Mouse (Mus musculus) monocyte, adult 5-6 weeks (primary cell): Measurements from ENCODE around the gene Slc4a4. TPM values are rescaled to one million over a fixed set of nuclear protein-coding genes. Genes with fewer than 3 reads are reported as not detected.

Experiments used
- ATAC-seq: fragments of 153-309, 156-312 bp; replicated peaks from 2 replicates; pipeline ENCODE4 v1.8.0; 2017; ENCODE audit warnings: mild to moderate bottlenecking; ENCODE audit not compliant: low TSS enrichment, insufficient number of reproducible peaks, severe bottlenecking, poor library complexity, low FRiP score
- total RNA-seq: library from RNA; stranded (forward); fragments of 200-1000, 200-491, 200-594 nt; gene quantifications from 3 replicates; pipeline ENCODE4 v1.2.3, GENCODE M21; 2017

The Slc4a4 gene
- total RNA-seq, 1 experiment from 2014 or later = not detected

DNA sequence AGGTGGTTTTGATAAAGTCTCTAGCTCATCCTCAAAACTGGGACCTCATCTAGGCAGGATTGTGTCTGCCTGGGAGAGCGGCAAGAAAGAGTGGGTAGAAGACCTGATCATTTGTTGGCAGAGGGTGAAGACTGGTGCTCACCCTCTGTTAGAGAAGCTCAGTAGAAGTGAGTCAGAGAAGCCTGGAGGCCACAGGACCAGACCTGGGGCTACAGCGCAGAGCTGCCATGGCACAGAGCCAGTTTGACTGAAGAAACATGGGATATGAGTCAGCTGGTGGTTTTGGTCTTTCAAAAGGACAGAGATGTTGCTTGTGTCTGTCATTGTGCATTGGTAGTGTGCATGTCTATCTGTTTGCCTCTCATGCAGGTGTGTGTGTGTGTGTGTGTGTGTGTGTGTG lies 26.0 kb downstream of the Slc4a4 start:
- no peak for ATAC-seq

DNA sequence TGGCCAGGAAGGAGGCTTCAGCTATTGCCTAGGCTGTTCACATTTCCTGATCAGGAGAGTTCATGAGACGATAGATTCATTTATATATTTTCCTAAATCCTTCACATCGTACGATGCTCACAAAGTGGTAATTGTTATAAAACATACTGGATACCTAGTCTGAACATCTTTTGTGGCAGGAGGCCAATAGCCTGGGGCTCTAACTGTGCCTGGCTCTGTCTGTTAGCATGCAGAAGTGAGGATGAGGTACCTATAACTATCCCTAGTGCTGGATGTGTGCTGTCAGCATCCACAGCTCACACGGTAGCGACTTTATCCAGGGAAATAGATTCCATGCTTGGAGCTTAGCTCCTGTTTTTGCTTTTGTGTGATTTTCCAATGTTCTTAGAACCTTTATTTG lies 28.5 kb downstream of the Slc4a4 start:
- no peak for ATAC-seq

DNA sequence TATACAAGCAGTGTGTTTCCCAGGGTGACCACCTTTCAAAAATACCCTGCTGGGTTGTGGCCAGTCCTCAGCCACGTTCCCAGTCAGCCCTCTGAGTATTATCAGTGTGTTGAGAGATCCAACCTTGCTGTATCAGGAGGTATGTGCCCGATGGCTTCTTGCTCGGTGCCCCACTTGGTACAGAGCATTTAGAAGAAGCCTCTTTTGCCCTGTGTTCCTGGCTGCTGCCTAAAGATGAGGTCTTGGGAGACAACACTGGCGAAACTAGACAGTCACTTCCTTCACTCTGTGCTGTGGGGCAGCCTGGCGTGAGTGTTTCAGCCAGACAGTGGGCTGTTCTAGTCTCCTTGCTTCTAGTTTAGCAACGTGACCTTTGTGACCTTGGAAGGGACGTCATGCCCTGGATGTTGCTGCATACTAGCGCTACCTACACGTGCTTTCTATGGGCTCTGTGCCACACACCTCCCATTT lies 29.9 kb downstream of the Slc4a4 start:
- no peak for ATAC-seq

DNA sequence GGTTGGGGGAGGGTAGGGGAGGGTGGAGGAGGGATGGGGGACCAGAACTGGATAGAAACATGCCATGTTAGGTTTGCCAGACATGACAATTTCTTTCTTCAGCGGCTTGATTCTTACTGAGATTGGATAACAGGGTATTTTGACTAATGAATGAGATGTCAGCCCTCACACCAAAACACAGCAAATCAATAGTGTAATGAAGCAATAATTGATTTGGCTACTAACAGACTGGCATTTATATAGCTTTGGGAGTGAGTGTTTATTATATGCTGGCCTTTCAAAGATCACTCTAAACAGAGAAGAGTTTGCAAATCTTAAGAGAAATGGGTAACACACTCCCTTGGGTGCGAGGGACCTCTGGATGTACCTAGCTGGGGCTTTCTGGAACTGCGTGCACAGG lies 30.6 kb downstream of the Slc4a4 start:
- ATAC-seq = no peak

DNA sequence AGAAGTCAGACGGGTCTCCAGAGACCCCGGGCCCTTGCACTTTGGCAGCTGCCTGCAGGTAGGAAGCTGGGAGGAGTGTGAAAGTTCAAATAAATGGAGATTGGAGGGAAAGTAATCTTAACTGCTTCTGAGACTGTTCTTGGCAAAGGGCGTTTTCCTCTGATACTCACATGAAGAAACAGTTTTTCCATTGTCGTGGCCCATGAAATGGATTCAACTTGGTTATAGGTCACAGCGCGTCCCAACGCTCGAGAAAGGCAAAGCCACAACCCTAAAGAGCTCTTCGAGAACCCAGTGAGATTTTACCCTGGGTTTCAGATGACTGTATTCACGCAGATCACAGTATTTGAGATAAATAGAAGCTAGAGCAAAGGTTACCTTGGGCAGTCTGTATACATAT lies 31.0 kb downstream of the Slc4a4 start:
- ATAC-seq = no peak

DNA sequence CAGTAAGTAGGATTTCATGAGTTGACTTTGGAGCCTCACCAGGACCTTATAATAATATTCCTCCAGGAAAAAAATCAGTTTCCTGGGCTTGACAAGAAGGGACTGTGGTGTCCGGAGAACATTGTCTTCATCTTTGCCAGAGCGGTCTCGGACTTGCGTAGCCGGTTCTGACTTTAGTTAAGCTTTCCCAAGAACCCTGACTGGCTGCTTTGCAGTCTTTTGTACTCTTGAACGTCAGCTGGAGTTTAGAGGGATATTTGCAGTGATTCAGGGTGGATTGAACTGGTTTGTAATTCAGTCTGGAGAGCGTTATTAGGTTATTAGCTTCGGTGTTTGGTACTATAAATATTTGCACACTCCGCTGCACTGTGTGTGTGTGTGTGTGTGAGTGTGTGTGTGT lies 31.9 kb downstream of the Slc4a4 start:
- no peak for ATAC-seq

DNA sequence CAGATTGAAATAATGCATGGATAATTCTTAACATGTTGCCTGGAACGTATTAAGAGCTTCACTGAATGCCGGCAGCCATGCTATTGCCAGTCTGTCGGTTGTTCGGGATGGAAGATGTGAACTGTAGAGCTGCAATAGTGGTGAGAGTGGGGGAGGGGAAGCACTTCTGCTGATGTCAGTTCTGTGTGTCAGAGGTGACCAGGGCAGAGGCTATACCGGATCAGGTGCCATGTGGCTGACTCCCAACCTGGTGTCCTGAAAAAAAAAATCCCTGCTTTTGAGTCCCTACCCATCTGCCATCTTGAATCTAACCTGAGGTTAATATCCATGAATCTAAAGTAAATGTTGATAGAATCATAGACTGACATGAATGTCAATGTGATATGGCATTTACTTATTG lies 39.0 kb downstream of the Slc4a4 start:
- no peak for ATAC-seq

DNA sequence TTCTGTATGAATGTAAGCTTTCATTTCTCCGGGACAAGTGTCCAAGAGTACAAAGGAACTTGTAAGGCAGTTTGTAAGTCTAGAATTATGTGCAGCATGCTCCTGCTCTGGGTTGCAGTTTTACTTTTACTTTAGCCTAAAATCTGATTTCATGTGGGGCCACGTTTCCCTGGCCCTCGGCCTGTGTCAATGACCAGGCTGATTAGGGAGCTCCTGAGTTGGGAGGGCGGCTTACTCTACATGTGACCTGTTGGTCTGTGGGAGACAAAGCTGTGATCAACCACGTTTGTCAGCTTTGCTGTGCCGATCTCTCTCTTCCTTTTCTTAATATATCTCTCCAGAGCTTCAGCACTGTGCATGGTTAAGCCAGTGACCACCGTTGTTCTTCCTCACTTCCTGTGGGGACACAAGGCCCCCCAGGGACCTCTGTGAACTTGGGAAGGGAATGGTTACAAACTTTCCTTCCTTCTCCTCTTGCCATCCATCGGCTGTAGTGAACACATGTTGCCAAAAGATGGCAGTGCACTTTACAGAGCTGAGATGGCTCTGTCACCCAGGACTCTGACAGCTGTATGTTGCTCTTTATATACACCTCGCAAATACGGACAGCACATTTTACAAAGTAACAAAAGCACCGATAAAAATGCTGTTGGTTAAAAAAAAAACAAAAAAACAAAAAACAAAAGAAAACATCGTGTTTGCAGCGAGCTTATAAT lies 41.7 kb downstream of the Slc4a4 start:
- ATAC-seq = no peak

DNA sequence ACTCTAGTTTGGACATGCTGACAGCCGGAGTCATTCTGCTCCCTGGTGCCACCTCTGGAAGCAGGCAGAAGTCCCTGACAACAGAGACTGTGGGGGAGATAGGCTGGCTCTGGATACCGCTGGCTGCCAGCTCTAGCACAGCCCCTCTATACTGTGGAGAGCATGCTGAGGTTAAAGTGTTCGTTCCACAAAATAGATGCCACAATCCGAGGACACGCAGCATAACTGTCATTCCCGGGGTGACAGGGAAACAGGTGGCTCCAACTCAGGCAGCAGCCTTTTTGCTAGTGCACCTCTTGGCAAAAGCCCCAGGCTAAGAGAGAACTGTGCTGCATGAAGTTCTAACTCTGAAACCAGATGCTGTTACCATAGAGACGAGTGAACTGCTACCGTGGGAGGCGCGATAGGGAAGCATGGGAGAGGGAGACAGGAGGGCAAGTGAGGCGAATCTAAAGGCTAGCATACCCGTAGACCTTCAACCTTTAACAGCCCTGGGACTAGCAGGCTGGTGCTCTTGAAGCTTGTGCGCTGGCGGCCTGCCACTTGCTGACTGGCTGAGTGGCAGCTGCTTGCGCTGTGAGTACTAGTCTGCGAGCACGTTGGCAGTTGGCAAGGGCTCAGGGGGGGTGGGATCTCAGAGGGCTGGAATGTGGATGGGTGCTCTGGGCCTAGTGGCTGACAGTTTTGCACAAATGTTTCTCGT lies 42.9 kb downstream of the Slc4a4 start:
- no peak for ATAC-seq

DNA sequence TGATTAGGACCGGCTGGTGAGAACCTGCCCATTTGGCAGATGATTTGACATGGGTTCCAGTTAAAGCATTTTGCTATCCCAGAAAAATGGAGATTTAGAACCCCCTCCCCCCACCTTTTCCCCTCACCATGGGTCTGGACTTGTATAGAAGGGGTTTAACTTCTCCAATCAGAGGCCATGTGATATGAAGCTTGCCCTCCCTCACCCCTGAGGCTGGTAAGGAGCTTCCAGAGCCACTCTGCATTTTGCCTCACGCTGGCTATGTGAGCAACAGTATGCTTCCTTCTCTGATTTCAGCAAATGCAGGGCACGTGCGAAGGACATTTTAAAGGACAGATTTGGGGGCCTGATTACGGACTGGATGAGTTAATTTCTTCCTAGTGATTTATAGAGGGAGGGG lies 43.5 kb downstream of the Slc4a4 start:
- ATAC-seq = no peak

DNA sequence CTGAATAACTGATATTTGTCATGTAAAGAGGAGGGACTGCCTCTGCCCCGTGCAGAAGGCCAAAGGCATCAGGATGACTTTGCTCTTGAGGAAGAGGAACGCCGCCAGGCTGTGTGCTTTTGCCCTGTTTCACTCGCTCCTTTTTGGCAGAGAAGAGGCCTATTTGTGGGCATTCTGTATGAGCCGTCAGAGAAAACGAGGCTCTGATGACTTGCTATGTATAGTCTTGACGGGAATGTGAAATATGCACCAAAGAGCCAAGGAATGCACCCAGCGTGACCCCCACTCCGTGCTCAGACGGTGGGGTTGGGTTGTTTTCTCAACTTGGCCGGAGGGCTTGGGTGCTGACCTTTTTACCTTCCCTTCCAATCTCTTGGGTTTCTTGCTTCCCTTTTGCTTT lies 44.0 kb downstream of the Slc4a4 start:
- no peak for ATAC-seq

DNA sequence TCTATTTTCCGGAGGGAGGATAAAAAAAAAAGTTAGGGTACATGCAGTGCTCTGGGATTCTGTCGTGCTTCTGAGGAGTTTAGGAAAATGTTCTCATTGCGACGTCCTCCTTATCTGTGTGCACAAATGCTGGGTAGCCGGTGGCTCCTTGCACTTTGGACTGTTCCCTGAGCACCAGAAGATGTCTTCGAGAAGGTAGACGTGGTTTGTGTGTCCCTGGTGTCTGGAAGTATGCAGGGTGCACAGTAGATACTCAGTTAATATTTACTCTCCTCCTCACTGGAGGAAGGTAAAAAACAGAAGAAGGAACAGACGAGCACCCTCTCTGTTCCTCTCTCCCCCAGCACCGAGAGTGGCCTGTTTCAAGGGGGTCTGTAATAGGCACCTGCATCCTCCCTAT lies 44.6 kb downstream of the Slc4a4 start:
- no peak for ATAC-seq

DNA sequence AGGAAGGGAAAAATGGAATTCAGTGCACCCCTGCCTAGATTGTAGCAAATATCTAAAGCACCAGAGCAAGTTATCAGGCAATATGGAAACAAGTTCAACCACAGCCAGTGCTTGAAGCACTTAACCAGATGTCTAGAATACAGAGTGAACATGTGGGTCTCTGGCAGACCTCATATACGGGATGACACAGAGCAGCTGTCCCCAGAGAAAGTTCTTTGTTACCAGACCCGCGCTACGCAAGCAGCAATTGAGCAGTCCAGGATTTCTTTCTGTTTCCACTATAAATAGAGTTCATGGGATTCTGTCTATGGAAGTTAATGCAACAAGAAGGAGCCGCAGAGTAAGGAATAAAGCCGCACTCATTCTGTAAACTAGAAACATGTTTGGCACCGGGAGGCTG lies 46.8 kb downstream of the Slc4a4 start:
- no peak for ATAC-seq

DNA sequence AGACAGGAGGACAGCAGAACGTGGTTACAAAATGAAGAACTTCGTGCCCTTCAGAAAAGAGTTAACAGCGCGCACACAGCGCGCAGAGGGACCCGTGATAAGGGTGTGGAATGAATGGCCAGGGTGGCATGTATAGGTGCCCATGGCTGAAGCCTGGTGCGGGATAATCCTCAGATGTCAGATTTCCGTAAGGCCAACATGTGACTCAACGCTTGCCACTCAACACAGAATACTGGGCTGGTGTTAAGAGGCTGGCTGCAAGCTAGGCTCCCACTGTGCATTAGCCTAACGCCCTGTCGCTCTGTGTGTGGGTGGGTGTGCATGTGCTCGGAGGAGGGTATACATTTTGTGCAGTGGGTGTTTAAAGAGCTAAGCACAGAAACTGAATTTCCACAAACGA lies 47.3 kb downstream of the Slc4a4 start:
- no peak for ATAC-seq

DNA sequence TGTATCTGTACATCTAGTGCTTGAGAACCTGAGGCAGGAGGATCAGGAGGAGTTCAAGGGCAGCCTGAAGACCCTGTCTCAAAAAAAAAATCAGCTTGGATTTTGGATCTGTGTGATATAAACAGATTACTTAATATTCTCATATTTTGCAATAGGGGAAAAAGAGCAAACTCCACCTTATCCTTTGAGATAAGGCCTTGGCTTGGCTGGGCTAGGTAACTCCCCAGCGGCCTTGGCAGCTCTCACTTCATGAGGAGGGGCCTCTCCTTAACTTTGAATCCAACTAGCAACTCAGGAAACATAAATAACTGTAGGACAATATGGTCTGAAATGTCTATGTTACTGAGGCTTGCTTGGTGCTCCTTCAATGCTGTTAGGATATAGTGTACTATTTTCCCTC lies 51.6 kb downstream of the Slc4a4 start:
- no peak for ATAC-seq

DNA sequence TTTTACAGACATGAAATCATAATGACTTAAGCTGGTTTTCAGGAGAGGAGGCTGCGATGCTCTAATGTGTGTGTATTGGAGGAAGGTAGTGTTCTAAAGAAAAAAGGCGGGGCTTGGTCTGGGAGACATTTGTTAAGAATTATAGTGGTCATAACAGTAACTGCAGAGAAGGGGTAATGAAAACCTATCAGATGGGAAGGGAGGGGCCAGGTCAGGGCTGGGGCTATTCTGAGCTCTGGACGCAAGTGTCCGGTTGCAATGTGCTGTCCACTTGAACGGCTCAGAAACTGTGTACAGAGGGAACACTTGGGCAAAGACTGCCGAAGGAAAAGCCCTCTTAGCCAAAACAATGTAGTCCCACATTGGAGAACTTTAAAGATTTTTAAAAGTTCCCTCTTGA lies 52.5 kb downstream of the Slc4a4 start:
- no peak for ATAC-seq

DNA sequence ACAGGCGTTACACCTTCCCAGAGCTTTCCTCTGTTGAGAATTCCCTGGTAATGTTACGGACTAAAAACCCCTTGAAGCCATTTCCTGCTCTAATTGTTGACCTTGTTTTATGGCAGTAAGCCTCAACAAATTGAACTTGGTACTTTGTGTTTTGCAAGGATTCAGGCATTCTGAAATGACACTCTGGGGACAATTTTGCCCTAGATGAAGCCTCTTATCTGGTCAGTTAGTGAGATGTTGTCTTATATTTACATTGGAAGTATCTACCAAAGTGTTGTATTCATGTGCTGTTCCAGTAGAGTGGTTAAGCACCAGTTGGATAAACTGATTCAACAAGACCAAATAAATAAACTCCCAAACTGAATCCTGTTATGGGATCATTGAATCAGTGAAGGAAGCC lies 53.2 kb downstream of the Slc4a4 start:
- no peak for ATAC-seq

DNA sequence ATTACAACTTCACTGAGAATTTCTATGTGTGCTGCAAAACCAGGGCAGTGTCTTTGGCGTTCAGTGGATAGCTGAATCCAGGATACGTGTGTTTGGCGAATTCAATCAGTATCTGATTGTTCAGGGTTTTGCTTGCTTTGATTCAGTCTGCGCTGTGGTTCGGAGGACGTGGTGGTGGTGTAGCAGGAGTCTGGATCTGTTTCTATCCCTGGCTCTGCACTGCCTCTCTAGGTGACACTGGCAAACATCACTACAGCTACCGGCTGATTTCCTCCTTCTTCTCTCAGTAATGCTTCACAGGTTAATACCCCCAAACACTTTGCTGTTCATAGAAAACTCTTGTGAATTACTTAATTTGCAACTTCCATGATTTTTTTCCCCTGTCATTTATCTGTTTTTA lies 55.3 kb downstream of the Slc4a4 start:
- ATAC-seq = no peak

DNA sequence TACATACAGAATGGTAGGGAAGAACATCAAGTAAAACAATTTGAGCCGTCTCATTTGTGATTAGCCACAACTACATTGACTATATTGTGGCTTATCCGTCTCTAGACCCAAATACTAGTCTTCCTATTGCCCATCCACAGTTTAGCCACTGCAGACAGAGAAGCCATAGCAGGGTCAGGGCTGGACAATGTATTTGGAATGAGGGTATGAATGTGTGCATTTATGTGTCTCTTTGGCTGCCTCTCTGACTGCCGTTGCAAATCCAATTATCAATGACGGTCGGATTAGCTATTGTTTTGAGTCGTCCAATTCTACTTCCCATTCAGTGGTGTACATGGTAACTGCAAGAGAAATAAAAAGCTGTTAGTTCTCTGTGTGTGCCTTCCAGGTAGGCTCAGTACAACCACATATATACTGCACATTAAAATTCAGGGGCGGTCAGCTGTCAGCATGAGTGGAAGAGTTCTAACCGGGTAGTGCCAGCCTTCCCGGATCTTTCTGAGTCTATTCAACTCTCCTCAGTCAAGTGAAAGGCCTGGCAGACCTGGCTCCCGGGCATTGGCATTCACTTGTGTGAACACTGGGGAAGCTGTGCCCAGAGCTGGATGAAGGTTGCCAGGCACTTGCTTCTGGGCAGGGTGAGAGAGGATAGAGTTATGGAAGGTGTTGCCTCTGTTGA lies 59.2 kb downstream of the Slc4a4 start:
- no peak for ATAC-seq

DNA sequence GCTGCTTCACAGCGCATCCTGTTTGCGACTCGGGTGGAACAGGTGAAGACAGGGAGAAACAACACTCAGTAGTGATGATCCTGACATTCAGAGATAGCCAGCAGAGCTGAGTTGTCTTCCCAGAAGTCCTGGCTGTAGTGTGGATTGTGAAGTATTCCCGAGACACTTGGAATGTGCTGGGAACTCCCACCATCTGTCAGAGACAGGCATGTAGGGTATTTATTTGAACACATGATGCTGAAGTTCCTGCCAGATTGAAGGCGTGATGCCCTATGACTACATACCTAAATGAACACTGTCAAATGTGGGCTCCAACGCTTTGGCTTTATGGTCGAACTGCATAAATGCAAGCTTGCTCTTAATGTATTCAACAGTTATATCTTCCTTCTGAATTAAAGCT lies 63.7 kb downstream of the Slc4a4 start:
- ATAC-seq = no peak
